Mouse (Mus musculus): ENCODE data around the gene Trim37.
"Not testable (repeated sequence)": the region's sequence is repeated elsewhere in the genome, so short reads cannot be mapped to it uniquely, and the experiment has no call there.

Gene Trim37

DNA sequence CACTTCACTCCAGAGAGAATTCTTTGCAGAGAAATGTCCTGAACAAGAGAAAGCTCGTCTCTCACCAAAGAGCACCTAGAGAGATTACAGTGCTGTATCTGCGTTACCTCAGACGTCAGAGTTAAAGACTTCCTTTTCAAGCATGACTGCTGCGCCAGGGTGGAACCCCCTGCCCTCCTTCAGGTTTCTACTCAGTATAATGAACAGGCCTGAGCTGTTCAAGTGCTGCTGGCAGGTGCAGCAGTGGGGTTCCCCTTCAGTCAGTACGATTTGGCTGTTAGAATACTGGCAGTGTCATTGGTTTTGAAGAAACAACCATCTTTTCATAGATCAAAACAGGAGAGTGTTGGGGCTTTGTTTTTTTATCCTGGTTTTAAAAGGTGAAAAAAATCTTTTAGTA lies 100.2 kb downstream of the Trim37 start:
- DNase-seq (ENCODE audit: extremely low read depth, low read depth): no peak

GRCm38 (mm10) chr11:87233377-87233776 lies 106.5 kb downstream of the Trim37 start:
- no peak for DNase-seq (ENCODE audit: extremely low read depth, low read depth)

DNA sequence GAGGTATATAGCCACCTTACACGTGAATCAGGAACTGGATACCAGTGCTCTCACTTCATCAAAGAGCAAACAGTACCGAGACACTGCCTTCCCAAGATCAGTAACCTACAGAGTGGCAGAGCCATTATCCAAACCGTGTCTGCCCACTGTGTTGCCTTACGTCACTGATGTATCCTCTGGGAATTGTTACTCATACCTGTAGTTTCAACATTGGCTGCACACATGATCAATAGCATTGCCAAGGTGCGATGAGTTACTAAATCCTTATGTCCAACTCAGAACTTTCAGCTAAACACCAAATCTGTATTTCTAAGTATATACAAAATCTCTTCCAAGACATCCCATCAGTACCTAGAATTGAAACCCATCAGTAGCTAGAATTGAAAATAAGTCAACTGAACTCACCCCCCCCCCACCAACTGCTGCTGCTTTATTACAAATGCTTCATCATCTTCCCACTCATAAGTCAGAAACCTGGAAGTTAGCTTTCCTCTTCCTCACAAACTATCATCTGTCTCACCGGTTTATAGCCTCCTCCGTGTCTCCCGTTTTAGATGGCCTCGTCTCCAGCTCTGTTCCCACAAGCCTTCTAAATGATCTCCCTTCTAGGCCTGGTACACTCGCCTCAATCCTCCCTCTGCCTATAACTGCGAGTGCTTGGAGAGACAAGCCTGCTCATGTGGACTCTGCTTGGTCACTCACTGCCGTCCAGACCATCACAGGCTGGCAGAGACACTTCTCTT lies 108.0 kb downstream of the Trim37 start:
- DNase-seq (ENCODE audit: extremely low read depth, low read depth): no peak

- no peak for DNase-seq (ENCODE audit: extremely low read depth, low read depth)
Measured at GRCm38 (mm10) chr11:87235486-87235872, 108.6 kb downstream of the Trim37 start.

- DNase-seq (ENCODE audit: extremely low read depth, low read depth): no peak
Measured at GRCm38 (mm10) chr11:87238891-87239530, 112.1 kb downstream of the Trim37 start.

GRCm38 (mm10) chr11:87240141-87240832 lies 113.4 kb downstream of the Trim37 start:
- DNase-seq (ENCODE audit: extremely low read depth, low read depth): no peak

DNA sequence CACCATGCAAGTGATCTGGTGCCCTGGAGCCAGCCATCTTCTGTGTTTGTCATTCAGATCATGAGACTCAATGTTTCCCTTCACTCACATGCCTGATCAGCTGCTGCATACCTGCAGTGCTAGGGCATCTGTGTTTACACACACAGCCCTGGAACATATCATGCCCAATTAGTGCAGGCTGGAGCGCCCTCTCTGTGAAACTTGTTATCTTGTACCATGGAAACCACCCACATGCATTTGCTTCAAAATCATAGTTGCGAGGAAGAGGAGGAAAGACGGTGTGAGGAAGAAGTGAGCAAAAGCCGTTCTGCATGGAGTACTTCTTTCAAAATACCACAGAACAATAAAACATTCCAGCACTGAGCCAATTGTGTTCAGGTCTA lies 113.9 kb downstream of the Trim37 start:
- DNase-seq (ENCODE audit: extremely low read depth, low read depth): no peak

DNA sequence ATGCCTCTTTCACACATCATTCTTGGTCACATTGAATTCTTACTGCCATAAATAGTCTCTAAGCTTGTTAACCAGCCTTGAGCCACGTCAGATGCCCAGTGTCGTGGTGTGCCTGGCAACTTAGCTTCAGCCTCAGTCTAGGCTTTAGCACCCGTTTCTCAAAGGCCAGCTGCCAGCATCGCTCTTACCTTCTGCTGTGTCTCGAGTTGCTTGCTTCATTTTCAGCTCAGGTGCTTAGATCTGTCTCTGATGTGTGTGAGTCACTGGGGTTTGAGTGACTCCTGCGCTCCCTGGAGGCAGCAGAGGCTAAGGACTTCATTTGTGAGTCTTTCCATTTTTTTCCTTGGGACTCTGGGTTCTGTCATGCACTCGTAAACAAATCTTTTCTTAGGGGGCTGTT lies 114.4 kb downstream of the Trim37 start:
- no peak for DNase-seq (ENCODE audit: extremely low read depth, low read depth)

DNA sequence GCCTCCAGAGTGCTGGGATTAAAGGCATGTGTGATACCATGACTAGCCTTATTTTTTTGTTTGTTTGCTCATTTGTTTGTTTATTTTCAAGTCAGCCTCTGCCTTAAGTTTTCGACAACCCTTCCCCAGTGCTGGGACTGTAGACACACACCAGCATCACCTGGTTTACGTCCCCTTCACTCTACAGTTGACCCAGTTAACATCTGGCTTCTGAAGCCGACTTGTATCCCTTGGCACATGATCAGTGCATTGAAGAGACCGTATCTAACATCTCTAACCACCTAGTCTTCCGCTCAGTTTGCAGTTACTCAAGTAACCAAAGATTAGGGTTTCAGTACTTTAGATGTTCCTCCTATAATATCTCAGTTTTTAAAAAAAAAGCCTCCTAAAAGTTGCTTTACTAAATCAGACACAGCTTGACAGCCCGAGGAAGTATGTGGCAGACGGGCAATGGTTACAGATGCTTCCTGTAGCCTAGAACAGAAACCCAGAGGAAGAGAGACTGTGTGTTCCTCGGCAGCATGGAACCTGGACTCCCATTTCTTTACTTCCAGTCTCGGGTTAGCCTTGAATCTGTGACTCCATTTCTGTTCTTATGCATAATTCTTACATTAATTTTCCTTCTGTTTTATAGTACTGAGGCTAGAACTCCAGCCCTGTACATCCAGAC lies 118.4 kb downstream of the Trim37 start:
- DNase-seq (ENCODE audit: extremely low read depth, low read depth): no peak

- DNase-seq (ENCODE audit: extremely low read depth, low read depth): no peak
Measured at GRCm38 (mm10) chr11:87246107-87246651, 119.3 kb downstream of the Trim37 start.

GRCm38 (mm10) chr11:87246724-87247493 lies 120.0 kb downstream of the Trim37 start:
- DNase-seq (ENCODE audit: extremely low read depth, low read depth): no peak

GRCm38 (mm10) chr11:87247494-87247866 lies 120.6 kb downstream of the Trim37 start:
- no peak for DNase-seq (ENCODE audit: extremely low read depth, low read depth)

GRCm38 (mm10) chr11:87250132-87250531 lies 123.3 kb downstream of the Trim37 start:
- DNase-seq (ENCODE audit: extremely low read depth, low read depth): no peak

GRCm38 (mm10) chr11:87253294-87253693 lies 126.4 kb downstream of the Trim37 start:
- DNase-seq (ENCODE audit: extremely low read depth, low read depth): no peak

- peak; percentile 15 for DNase-seq (ENCODE audit: extremely low read depth, low read depth)
Measured at GRCm38 (mm10) chr11:87254149-87254548, 127.3 kb downstream of the Trim37 start.

GRCm38 (mm10) chr11:87257282-87257681 lies 130.4 kb downstream of the Trim37 start:
- no peak for DNase-seq (ENCODE audit: extremely low read depth, low read depth)

GRCm38 (mm10) chr11:87259792-87260191 lies 132.9 kb downstream of the Trim37 start:
- peak; percentile 84 for DNase-seq (ENCODE audit: extremely low read depth, low read depth)

- DNase-seq (ENCODE audit: extremely low read depth, low read depth): not testable (repeated sequence)
Measured at GRCm38 (mm10) chr11:87261705-87262104, 134.8 kb downstream of the Trim37 start.

- no peak for DNase-seq (ENCODE audit: extremely low read depth, low read depth)
Measured at GRCm38 (mm10) chr11:87263946-87264345, 137.1 kb downstream of the Trim37 start.

DNA sequence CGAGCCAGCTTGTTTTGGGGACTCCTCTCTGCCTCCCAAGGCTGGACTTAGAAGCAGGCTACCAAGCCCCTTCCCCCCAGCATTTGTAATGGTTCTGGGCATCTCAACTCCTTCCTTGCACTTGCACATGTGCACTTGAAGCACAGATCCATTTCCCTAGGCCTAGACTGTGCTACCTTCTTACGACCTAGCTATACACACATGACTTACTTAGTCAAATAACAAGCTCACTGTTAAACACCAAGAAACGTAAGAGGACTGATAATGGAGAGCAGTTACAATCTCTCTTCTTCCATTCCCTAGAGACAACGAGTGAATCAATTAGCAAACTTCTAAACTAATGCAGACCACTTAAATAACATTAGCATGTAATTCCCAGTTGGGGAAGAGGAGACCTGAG lies 139.4 kb downstream of the Trim37 start:
- no peak for DNase-seq (ENCODE audit: extremely low read depth, low read depth)

DNA sequence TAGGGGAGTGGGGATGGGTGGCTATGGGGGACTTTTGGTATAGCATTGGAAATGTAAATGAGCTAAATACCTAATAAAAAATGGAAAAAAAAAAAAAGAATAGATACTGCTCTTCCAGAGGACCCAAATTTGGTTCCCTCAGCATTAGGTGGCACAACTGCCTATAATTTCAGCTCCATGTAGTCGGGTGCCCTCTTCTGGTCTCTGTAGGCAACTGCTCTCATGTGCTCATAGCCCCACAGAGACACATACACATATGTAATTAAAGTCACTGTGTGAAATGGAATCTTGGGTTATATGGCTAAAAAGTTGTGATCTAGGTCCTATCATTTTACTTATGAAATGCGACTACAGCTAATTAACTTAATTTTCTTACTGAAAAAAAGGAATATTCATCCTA lies 141.9 kb downstream of the Trim37 start:
- DNase-seq (ENCODE audit: extremely low read depth, low read depth): peak; percentile 42

Data from MEL-GATA-1-ER (cell line).